Mouse (Mus musculus) intestine, embryonic 14.5 days (tissue): ENCODE results near the gene Iqschfp. TPM values are rescaled to one million over a fixed set of nuclear protein-coding genes. Genes with fewer than 3 reads are reported as not detected.

Experiments
- ATAC-seq: fragments of 200-750 bp; cut with Nextera tagmentation; replicated peaks from 2 replicates; pipeline ENCODE4 v1.8.0; 2017; ENCODE audit warnings: low read depth, moderate number of reproducible peaks, moderate TSS enrichment, moderate library complexity; ENCODE audit not compliant: low FRiP score, low TSS enrichment
- DNase-seq: peaks from one replicate; pipeline ENCODE4 v3.0.0-alpha.2; 2018; ENCODE audit warnings: low spot score
- H3K27ac ChIP-seq: fragments of 300-500 bp; sonication (generic); 2 replicates; pipeline ENCODE4 v1.5.1; 2014; ENCODE audit warnings: low read depth, mild to moderate bottlenecking, control low read depth
- H3K27me3 ChIP-seq: fragments of 300-500 bp; sonication (generic); replicated peaks from 2 replicates; pipeline ENCODE4 v1.6.1; 2014; ENCODE audit warnings: low read length, control low read depth; ENCODE audit not compliant: control insufficient read depth, insufficient read depth
- H3K36me3 ChIP-seq: fragments of 300-500 bp; sonication (generic); 2 replicates; pipeline ENCODE4 v1.6.1; 2014; ENCODE audit warnings: low read length, control low read depth; ENCODE audit not compliant: control insufficient read depth, insufficient read depth
- H3K4me1 ChIP-seq: fragments of 300-500 bp; sonication (generic); replicated peaks from 2 replicates; pipeline ENCODE4 v1.6.1; 2014; ENCODE audit warnings: low read length, control low read depth, mixed read lengths; ENCODE audit not compliant: control insufficient read depth, insufficient read depth
- H3K4me2 ChIP-seq: fragments of 300-500 bp; sonication (generic); 2 replicates; pipeline ENCODE4 v1.6.1; 2014; ENCODE audit warnings: low read length
- H3K4me3 ChIP-seq: fragments of 300-500 bp; sonication (generic); 2 replicates; pipeline ENCODE4 v1.5.1; 2014; ENCODE audit warnings: low read depth, low read length, control low read depth, mixed read lengths
- H3K9ac ChIP-seq: fragments of 300-500 bp; sonication (generic); 2 replicates; pipeline ENCODE4 v1.6.1; 2014; ENCODE audit warnings: mild to moderate bottlenecking, low read length
- H3K9me3 ChIP-seq: fragments of 300-500 bp; sonication (generic); 2 replicates; pipeline ENCODE4 v1.6.1; 2016; ENCODE audit warnings: low read length, control low read depth; ENCODE audit not compliant: control insufficient read depth
- WGBS: fragments of 180-500 bp; shearing (Covaris S2); extraction: QIAGEN DNeasy Blood & Tissue Kit; methylation state at CpG from one replicate; pipeline ENCODE4 v1.1.7; 2014; 5-methylcytosine and 5-hydroxymethylcytosine counted together
- polyA plus RNA-seq: library from polyadenylated mRNA; unstranded; fragments of >200 nt; fragmentation: Nextera tagmentation; extraction: Ambion mirVana; gene quantifications from 2 replicates; pipeline ENCODE4 v1.2.1, GENCODE M21; 2014

Iqschfp gene
- polyA plus RNA-seq, 1 experiment from 2014 or later, result not detected

GRCm38 (mm10) chr3:68657589-68658245, 765.7 kb downstream of the Iqschfp start:
- no peak overlapping the region for H3K4me2 ChIP-seq
- DNase-seq, result no peak
- H3K27ac ChIP-seq, result no peak overlapping the region
- no peak for ATAC-seq
- H3K27me3 ChIP-seq, result no peaks in the 10 kb centered on the region
- H3K4me1 ChIP-seq, result no peaks in the 10 kb centered on the region
- H3K4me3 ChIP-seq, result no peak overlapping the region
- no peaks in the 10 kb centered on the region for H3K9me3 ChIP-seq
- no peaks in the 10 kb centered on the region for H3K36me3 ChIP-seq
- H3K9ac ChIP-seq, result no peak overlapping the region
- WGBS, result 40% methylated on average over 9 of the region's 9 CpGs

DNA sequence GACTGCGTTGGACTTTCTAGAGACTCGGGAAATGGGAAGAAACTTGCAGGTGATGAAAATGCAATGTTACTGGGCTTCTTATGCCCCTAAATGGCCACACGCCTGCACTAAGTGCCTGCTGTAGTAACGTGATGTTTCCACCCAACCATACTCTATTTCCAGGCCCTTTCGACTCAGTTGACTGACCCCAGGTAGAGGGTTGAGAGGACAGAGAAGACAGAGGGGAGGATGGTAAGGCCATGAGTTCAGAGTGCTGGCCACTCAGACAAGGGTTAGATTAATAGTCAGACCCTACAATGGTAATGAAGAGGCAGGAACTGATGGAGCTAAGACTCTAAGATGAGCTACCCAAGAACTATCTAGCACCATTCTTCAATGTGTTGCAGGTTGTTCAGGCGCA, 768.0 kb downstream of the Iqschfp start:
- WGBS, result 93% methylated on average over 6 of the region's 6 CpGs
- no peak overlapping the region for H3K4me2 ChIP-seq
- H3K4me1 ChIP-seq, result no peaks in the 10 kb centered on the region
- H3K4me3 ChIP-seq, result no peak overlapping the region
- no peaks in the 10 kb centered on the region for H3K27me3 ChIP-seq
- no peaks in the 10 kb centered on the region for H3K36me3 ChIP-seq
- ATAC-seq (no peak), DNase-seq (no peak)
- H3K27ac ChIP-seq, result no peak overlapping the region
- H3K9ac ChIP-seq, result no peak overlapping the region
- no peaks in the 10 kb centered on the region for H3K9me3 ChIP-seq

GRCm38 (mm10) chr3:68660538-68660937, 768.5 kb downstream of the Iqschfp start:
- ATAC-seq (no peak), DNase-seq (no peak)
- Histone ChIP-seq H3K4me1 (no peaks in the 10 kb centered on the region), H3K27me3 (no peaks in the 10 kb centered on the region), H3K9ac (no peak overlapping the region), H3K4me3 (no peak overlapping the region), H3K9me3 (no peaks in the 10 kb centered on the region), H3K27ac (no peak overlapping the region), H3K36me3 (no peaks in the 10 kb centered on the region), H3K4me2 (no peak overlapping the region)
- WGBS, result 73% methylated on average over 4 of the region's 4 CpGs

GRCm38 (mm10) chr3:68662386-68662785, 770.4 kb downstream of the Iqschfp start:
- ATAC-seq (no peak), DNase-seq (no peak)
- Histone ChIP-seq H3K9ac (no peak overlapping the region), H3K36me3 (no peaks in the 10 kb centered on the region), H3K4me1 (no peaks in the 10 kb centered on the region), H3K27ac (no peak overlapping the region), H3K4me2 (no peak overlapping the region), H3K9me3 (no peaks in the 10 kb centered on the region), H3K27me3 (no peaks in the 10 kb centered on the region), H3K4me3 (no peak overlapping the region)
- WGBS, result 76% methylated on average over 5 of the region's 5 CpGs

GRCm38 (mm10) chr3:68664337-68664736, 772.3 kb downstream of the Iqschfp start:
- no peak overlapping the region for H3K9ac ChIP-seq
- no peak overlapping the region for H3K4me3 ChIP-seq
- H3K4me1 ChIP-seq, result no peaks in the 10 kb centered on the region
- no peaks in the 10 kb centered on the region for H3K9me3 ChIP-seq
- H3K36me3 ChIP-seq, result no peaks in the 10 kb centered on the region
- H3K4me2 ChIP-seq, result no peak overlapping the region
- no peak for ATAC-seq
- 77% methylated on average over 6 of the region's 6 CpGs for WGBS
- H3K27ac ChIP-seq, result no peak overlapping the region
- no peak for DNase-seq
- no peaks in the 10 kb centered on the region for H3K27me3 ChIP-seq

DNA sequence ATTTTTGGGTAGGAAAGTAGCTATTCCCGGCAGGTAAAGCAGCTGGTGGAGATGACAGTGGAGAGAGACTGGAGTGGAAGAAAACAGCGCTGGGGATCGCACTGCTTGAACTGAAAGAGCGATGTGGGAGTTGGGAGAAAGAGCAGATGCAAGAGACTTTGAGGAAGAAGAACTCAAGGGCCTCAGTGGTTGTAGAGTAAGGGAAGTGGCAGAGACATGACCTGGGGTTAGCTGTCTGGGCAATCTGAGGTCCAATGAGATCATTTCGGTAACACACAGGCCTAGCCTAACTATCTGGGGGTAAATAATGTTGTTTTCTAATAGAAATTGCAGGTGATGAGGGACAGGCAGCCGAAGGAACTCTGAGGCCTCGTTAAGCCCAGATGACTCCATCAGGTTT, 774.3 kb downstream of the Iqschfp start:
- no peaks in the 10 kb centered on the region for H3K36me3 ChIP-seq
- H3K27ac ChIP-seq, result no peak overlapping the region
- ATAC-seq (no peak), DNase-seq (no peak)
- 88% methylated on average over 7 of the region's 7 CpGs for WGBS
- no peaks in the 10 kb centered on the region for H3K9me3 ChIP-seq
- no peaks in the 10 kb centered on the region for H3K4me1 ChIP-seq
- H3K27me3 ChIP-seq, result no peaks in the 10 kb centered on the region
- H3K9ac ChIP-seq, result no peak overlapping the region
- H3K4me2 ChIP-seq, result no peak overlapping the region
- H3K4me3 ChIP-seq, result no peak overlapping the region

DNA sequence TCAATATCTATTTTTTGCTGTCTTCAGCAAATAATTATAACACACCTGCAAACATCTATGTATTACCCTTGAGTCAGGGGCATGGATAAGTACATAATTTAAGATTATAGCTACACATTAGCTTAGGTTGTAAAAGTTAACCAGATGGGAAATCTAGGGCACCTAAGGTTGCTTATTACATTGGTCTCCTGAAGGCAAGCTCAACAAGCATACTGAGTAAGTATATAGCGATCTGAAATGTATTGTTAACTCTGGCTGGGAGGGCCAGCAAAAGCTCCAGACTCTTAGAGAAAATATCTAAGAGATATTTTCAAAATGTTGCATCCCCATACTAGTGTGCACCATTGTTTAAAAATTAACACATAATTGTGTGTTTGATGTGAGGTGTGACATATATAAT, 775.8 kb downstream of the Iqschfp start:
- Histone ChIP-seq H3K9ac (no peak overlapping the region), H3K27ac (no peak overlapping the region), H3K4me1 (no peaks in the 10 kb centered on the region), H3K9me3 (no peaks in the 10 kb centered on the region), H3K27me3 (no peaks in the 10 kb centered on the region), H3K36me3 (no peaks in the 10 kb centered on the region), H3K4me2 (no peak overlapping the region), H3K4me3 (no peak overlapping the region)
- 68% methylated on average over 1 of the region's 1 CpGs for WGBS
- no peak for DNase-seq
- ATAC-seq, result no peak

- no peak overlapping the region for H3K9ac ChIP-seq
- H3K4me1 ChIP-seq, result no peaks in the 10 kb centered on the region
- no peak overlapping the region for H3K4me2 ChIP-seq
- no peak for ATAC-seq
- H3K27ac ChIP-seq, result no peak overlapping the region
- H3K36me3 ChIP-seq, result no peaks in the 10 kb centered on the region
- H3K9me3 ChIP-seq, result no peaks in the 10 kb centered on the region
- 81% methylated on average over 5 of the region's 5 CpGs for WGBS
- no peak for DNase-seq
- H3K27me3 ChIP-seq, result no peaks in the 10 kb centered on the region
- no peak overlapping the region for H3K4me3 ChIP-seq
These were observed 777.5 kb downstream of the Iqschfp start for GRCm38 (mm10) chr3:68669418-68669974.

DNA sequence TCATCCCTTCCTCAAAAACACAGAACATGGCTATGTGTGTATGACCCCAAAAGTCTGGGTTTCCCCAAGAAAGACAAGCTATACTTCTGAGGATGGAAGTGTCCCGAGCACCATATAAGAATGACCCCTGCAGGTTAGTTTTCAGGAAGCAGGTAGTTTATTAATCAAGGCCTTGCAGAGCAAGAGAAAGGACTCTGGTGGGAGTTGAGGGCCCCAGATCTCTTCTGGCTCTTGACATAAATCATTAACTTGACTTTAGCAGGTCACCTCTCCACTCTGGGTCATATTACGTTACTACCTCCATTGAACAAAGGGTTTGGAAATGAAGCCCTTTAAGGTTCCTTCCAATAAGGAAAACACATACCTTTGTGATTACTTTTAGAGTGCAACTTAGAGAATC, 782.7 kb downstream of the Iqschfp start:
- H3K36me3 ChIP-seq, result no peaks in the 10 kb centered on the region
- H3K27ac ChIP-seq, result no peak overlapping the region
- H3K4me2 ChIP-seq, result no peak overlapping the region
- no peak overlapping the region for H3K4me3 ChIP-seq
- no peak for DNase-seq
- no peak overlapping the region for H3K9ac ChIP-seq
- WGBS, result 52% methylated on average over 2 of the region's 2 CpGs
- no peak for ATAC-seq
- H3K9me3 ChIP-seq, result no peaks in the 10 kb centered on the region
- 0 out of 2 replicates have a peak, but pooled peaks cover 5% of the 10 kb centered on the region for H3K4me1 ChIP-seq
- no peaks in the 10 kb centered on the region for H3K27me3 ChIP-seq
